Mouse (Mus musculus): ENCODE measurements at regions not wholly inside any gene's neighbourhood (a gene's known extent, or its start where the extent isn't known, plus 50 kb on each side); places are given as distances from the start of the nearest gene placed in this dataset.

GRCm38 (mm10) chr2:79548039-79548600 lies 87.0 kb upstream of the Itprid2 start:
- DNase-seq: no peak

- DNase-seq: no peak
Observed at GRCm38 (mm10) chr2:79549781-79550180, 85.4 kb upstream of the Itprid2 start.

- DNase-seq: no peak
Observed at GRCm38 (mm10) chr2:79550432-79550831, 84.7 kb upstream of the Itprid2 start.

- DNase-seq: no peak
Observed at GRCm38 (mm10) chr2:79552481-79552880, 82.7 kb upstream of the Itprid2 start.

- DNase-seq: no peak
Observed at GRCm38 (mm10) chr2:79555395-79555794, 79.8 kb upstream of the Itprid2 start.

- DNase-seq: no peak
Observed at GRCm38 (mm10) chr2:79557361-79557760, 77.8 kb upstream of the Itprid2 start.

GRCm38 (mm10) chr2:79566280-79566933 lies 68.7 kb upstream of the Itprid2 start:
- no peak for DNase-seq

- DNase-seq: no peak
Observed at GRCm38 (mm10) chr2:79567413-79567934, 67.7 kb upstream of the Itprid2 start.

GRCm38 (mm10) chr2:79569663-79570062 lies 65.5 kb upstream of the Itprid2 start:
- no peak for DNase-seq

GRCm38 (mm10) chr2:79571910-79572309 lies 63.2 kb upstream of the Itprid2 start:
- no peak for DNase-seq

GRCm38 (mm10) chr2:79575074-79575473 lies 60.1 kb upstream of the Itprid2 start:
- DNase-seq: no peak

- DNase-seq: no peak
Observed at GRCm38 (mm10) chr2:79585022-79585774, 50.0 kb upstream of the Itprid2 start.

All from lung, postnatal 36 days (tissue).